Mouse (Mus musculus) intestine, postnatal 0 days (tissue): ENCODE measurements around the gene Ctdspl. TPM values are rescaled to one million over a fixed set of nuclear protein-coding genes. Genes with fewer than 3 reads are reported as not detected.
A peak's percentile ranks its signal among the peaks of the same experiment; 100 is the strongest.

Experiments
- ATAC-seq: fragments of 200-750 bp; cut with Nextera tagmentation; 2 replicates; pipeline ENCODE4 v1.8.0; 2017; ENCODE audit warnings: mild to moderate bottlenecking, moderate TSS enrichment, moderate library complexity
- H3K27ac ChIP-seq: fragments of 300-500 bp; sonication (generic); 2 replicates; pipeline ENCODE4 v1.5.1; 2014; ENCODE audit warnings: mild to moderate bottlenecking, low read depth, low read length, moderate library complexity
- H3K27me3 ChIP-seq: fragments of 300-500 bp; sonication (generic); replicated peaks from 2 replicates; pipeline ENCODE4 v1.6.1; 2014; ENCODE audit warnings: low read length, mixed read lengths; ENCODE audit not compliant: control insufficient read depth, insufficient read depth
- H3K36me3 ChIP-seq: fragments of 300-500 bp; sonication (generic); 2 replicates; pipeline ENCODE4 v1.6.1; 2014; ENCODE audit warnings: mild to moderate bottlenecking, moderate library complexity; ENCODE audit not compliant: control insufficient read depth, insufficient read depth
- H3K4me1 ChIP-seq: fragments of 300-500 bp; sonication (generic); replicated peaks from 2 replicates; pipeline ENCODE4 v1.6.1; 2014; ENCODE audit warnings: antibody characterized with exemption, low read length, mixed read lengths; ENCODE audit not compliant: control insufficient read depth, insufficient read depth
- H3K4me2 ChIP-seq: fragments of 300-500 bp; sonication (generic); replicated peaks from 2 replicates; pipeline ENCODE4 v1.6.1; 2014; ENCODE audit warnings: low read depth, mild to moderate bottlenecking, moderate library complexity
- H3K4me3 ChIP-seq: fragments of 300-500 bp; sonication (generic); 2 replicates; pipeline ENCODE4 v1.5.1; 2014; ENCODE audit warnings: low read depth, low read length
- H3K9ac ChIP-seq: fragments of 300-500 bp; sonication (generic); 2 replicates; pipeline ENCODE4 v1.6.1; 2014; ENCODE audit warnings: mild to moderate bottlenecking, low read depth, low read length
- H3K9me3 ChIP-seq: fragments of 300-500 bp; sonication (generic); 2 replicates; pipeline ENCODE4 v1.6.1; 2016; ENCODE audit warnings: mixed run types; ENCODE audit not compliant: control insufficient read depth
- CTCF ChIP-seq: sonication (generic); IDR thresholded peaks from 2 replicates; pipeline ENCODE4 v1.5.1; 2016; ENCODE audit warnings: low read depth, mild to moderate bottlenecking, control low read depth, antibody characterized with exemption, moderate library complexity
- WGBS: fragments of 180-500 bp; shearing (Covaris S2); extraction: QIAGEN DNeasy Blood & Tissue Kit; methylation state at CpG from one replicate; pipeline ENCODE4 v1.1.7; 2014; 5-methylcytosine and 5-hydroxymethylcytosine counted together
- polyA plus RNA-seq: library from polyadenylated mRNA; unstranded; fragments of >200 nt; fragmentation: Nextera tagmentation; extraction: Ambion mirVana; gene quantifications from 2 replicates; pipeline ENCODE4 v1.2.1, GENCODE M21; 2015

The Ctdspl gene
- polyA plus RNA-seq, 1 experiment from 2014 or later: 17.0 TPM

GRCm38 (mm10) chr9:118991750-118992585 is 65.7 kb downstream of the Ctdspl start:
- H3K4me2 ChIP-seq: no peak overlapping the region
- H3K4me3 ChIP-seq: no peak overlapping the region
- no peak overlapping the region for H3K9ac ChIP-seq
- H3K9me3 ChIP-seq: no peaks in the 10 kb centered on the region
- H3K27ac ChIP-seq: no peak overlapping the region
- no peaks in the 10 kb centered on the region for H3K27me3 ChIP-seq
- H3K36me3 ChIP-seq: 0 out of 2 replicates have a peak, but pooled peaks cover 3% of the 10 kb centered on the region
- ATAC-seq: no peak
- TF ChIP-seq CTCF: no peak
- peaks cover 6% of the 10 kb centered on the region; the same call in 1 of the 2 replicates for H3K4me1 ChIP-seq
- 81% methylated on average over 21 of the region's 21 CpGs for WGBS

GRCm38 (mm10) chr9:118992586-118992955 is 66.3 kb downstream of the Ctdspl start:
- peaks cover 6% of the 10 kb centered on the region; the same call in 1 of the 2 replicates for H3K4me1 ChIP-seq
- H3K36me3 ChIP-seq: 0 out of 2 replicates have a peak, but pooled peaks cover 3% of the 10 kb centered on the region
- no peak for ATAC-seq
- no peaks in the 10 kb centered on the region for H3K9me3 ChIP-seq
- no peak overlapping the region for H3K27ac ChIP-seq
- H3K4me3 ChIP-seq: no peak overlapping the region
- TF ChIP-seq CTCF: no peak
- 89% methylated on average over 5 of the region's 5 CpGs for WGBS
- H3K9ac ChIP-seq: no peak overlapping the region
- H3K27me3 ChIP-seq: no peaks in the 10 kb centered on the region
- no peak overlapping the region for H3K4me2 ChIP-seq

GRCm38 (mm10) chr9:118994524-118995227 is 68.4 kb downstream of the Ctdspl start:
- WGBS: 59% methylated on average over 12 of the region's 12 CpGs
- peak; percentile 43 for TF ChIP-seq CTCF
- Histone ChIP-seq H3K9me3 (no peaks in the 10 kb centered on the region), H3K27me3 (no peaks in the 10 kb centered on the region), H3K4me3 (no peak overlapping the region), H3K9ac (no peak overlapping the region), H3K4me2 (no peak overlapping the region), H3K36me3 (0 out of 2 replicates have a peak, but pooled peaks cover 3% of the 10 kb centered on the region), H3K4me1 (peaks cover 6% of the 10 kb centered on the region; the same call in 1 of the 2 replicates), H3K27ac (peak overlapping the region; percentile 36; the same call in 1 of the 2 replicates)
- 0 out of 2 replicates have a peak, but pooled peaks have one; percentile 21 for ATAC-seq

- Histone ChIP-seq H3K4me1 (peaks cover 6% of the 10 kb centered on the region; the same call in 1 of the 2 replicates), H3K27me3 (no peaks in the 10 kb centered on the region), H3K36me3 (0 out of 2 replicates have a peak, but pooled peaks cover 3% of the 10 kb centered on the region), H3K9ac (no peak overlapping the region), H3K27ac (peak overlapping the region; percentile 57), H3K4me3 (no peak overlapping the region), H3K9me3 (no peaks in the 10 kb centered on the region), H3K4me2 (0 out of 2 replicates have a peak overlapping the region, but pooled peaks have one; percentile 18)
- no peak for TF ChIP-seq CTCF
- WGBS: 57% methylated on average over 6 of the region's 6 CpGs
- ATAC-seq: peak; percentile 79
These were observed 69.3 kb downstream of the Ctdspl start for GRCm38 (mm10) chr9:118995539-118995938.

- Histone ChIP-seq H3K4me1 (peaks cover 12% of the 10 kb centered on the region), H3K27me3 (no peaks in the 10 kb centered on the region), H3K9ac (no peak overlapping the region), H3K9me3 (no peaks in the 10 kb centered on the region), H3K4me3 (no peak overlapping the region), H3K4me2 (no peak overlapping the region), H3K36me3 (peaks cover 3% of the 10 kb centered on the region; the same call in 1 of the 2 replicates), H3K27ac (no peak overlapping the region)
- ATAC-seq: no peak
- 97% methylated on average over 6 of the region's 6 CpGs for WGBS
- TF ChIP-seq CTCF: no peak
These were observed 71.0 kb downstream of the Ctdspl start for GRCm38 (mm10) chr9:118997241-118997640.

- WGBS: 26% methylated on average over 6 of the region's 6 CpGs
- no peak for ATAC-seq
- H3K4me1 ChIP-seq: peaks cover 12% of the 10 kb centered on the region
- H3K4me2 ChIP-seq: no peak overlapping the region
- no peaks in the 10 kb centered on the region for H3K9me3 ChIP-seq
- H3K27ac ChIP-seq: no peak overlapping the region
- no peak for TF ChIP-seq CTCF
- no peaks in the 10 kb centered on the region; the same call in 1 of the 2 replicates for H3K36me3 ChIP-seq
- no peak overlapping the region for H3K9ac ChIP-seq
- no peak overlapping the region for H3K4me3 ChIP-seq
- no peaks in the 10 kb centered on the region for H3K27me3 ChIP-seq
These were observed 73.9 kb downstream of the Ctdspl start for GRCm38 (mm10) chr9:119000196-119000595.
